Mouse (Mus musculus) midbrain, embryonic 14.5 days (tissue): ENCODE measurements at regions not wholly inside any gene's neighbourhood (a gene's known extent, or its start where the extent isn't known, plus 50 kb on each side); places are given as distances from the start of the nearest gene placed in this dataset.

Experiments used
- ATAC-seq: fragments of 200-750 bp; cut with Nextera tagmentation; 2 replicates; pipeline ENCODE4 v1.8.0; 2017; ENCODE audit warnings: moderate number of reproducible peaks, moderate library complexity; ENCODE audit not compliant: low FRiP score, low TSS enrichment
- DNase-seq: peaks from one replicate; pipeline ENCODE4 v3.0.0-alpha.2; 2015
- H3K27ac ChIP-seq: fragments of 300-500 bp; sonication (generic); replicated peaks from 2 replicates; pipeline ENCODE4 v1.5.1; 2014; ENCODE audit warnings: mild to moderate bottlenecking, low read depth, low read length, moderate library complexity
- H3K27me3 ChIP-seq: fragments of 300-500 bp; sonication (generic); 2 replicates; pipeline ENCODE4 v1.6.1; 2014; ENCODE audit warnings: low read length, control low read depth, mixed read lengths; ENCODE audit not compliant: control insufficient read depth, insufficient read depth
- H3K36me3 ChIP-seq: fragments of 300-500 bp; sonication (generic); 2 replicates; pipeline ENCODE4 v1.6.1; 2014; ENCODE audit warnings: low read length, control low read depth; ENCODE audit not compliant: control insufficient read depth, insufficient read depth
- H3K4me1 ChIP-seq: fragments of 300-500 bp; sonication (generic); 2 replicates; pipeline ENCODE4 v1.6.1; 2014; ENCODE audit warnings: mild to moderate bottlenecking, antibody characterized with exemption, low read length, control low read depth; ENCODE audit not compliant: control insufficient read depth, insufficient read depth
- H3K4me2 ChIP-seq: fragments of 300-500 bp; sonication (generic); 2 replicates; pipeline ENCODE4 v1.6.1; 2014; ENCODE audit warnings: mild to moderate bottlenecking, low read length, moderate library complexity
- H3K4me3 ChIP-seq: fragments of 300-500 bp; sonication (generic); replicated peaks from 2 replicates; pipeline ENCODE4 v1.5.1; 2014; ENCODE audit warnings: low read depth, low read length
- H3K9ac ChIP-seq: fragments of 300-500 bp; sonication (generic); replicated peaks from 2 replicates; pipeline ENCODE4 v1.6.1; 2014; ENCODE audit warnings: mild to moderate bottlenecking, low read length, moderate library complexity
- H3K9me3 ChIP-seq: fragments of 300-500 bp; sonication (generic); 2 replicates; pipeline ENCODE4 v1.6.1; 2016; ENCODE audit warnings: low read length, control low read depth, mixed read lengths; ENCODE audit not compliant: control insufficient read depth
- WGBS: fragments of 180-500 bp; shearing (Covaris S2); extraction: QIAGEN DNeasy Blood & Tissue Kit; methylation state at CpG from one replicate; pipeline ENCODE4 v1.1.7; 2014; 5-methylcytosine and 5-hydroxymethylcytosine counted together

GRCm38 (mm10) chr9:94431540-94431939 is 106.3 kb downstream of the 1190002N15Rik start:
- Histone ChIP-seq H3K27me3 (no peaks in the 10 kb centered on the region), H3K27ac (no peak overlapping the region), H3K4me1 (no peaks in the 10 kb centered on the region), H3K4me3 (no peak overlapping the region), H3K36me3 (no peaks in the 10 kb centered on the region), H3K4me2 (no peak overlapping the region), H3K9me3 (no peaks in the 10 kb centered on the region), H3K9ac (no peak overlapping the region)
- ATAC-seq (no peak), DNase-seq (no peak)
- 94% methylated on average over 3 of the region's 3 CpGs for WGBS

GRCm38 (mm10) chr9:94430996-94431395 is 106.9 kb downstream of the 1190002N15Rik start:
- no peaks in the 10 kb centered on the region for H3K9me3 ChIP-seq
- 90% methylated on average over 6 of the region's 6 CpGs for WGBS
- no peak overlapping the region for H3K27ac ChIP-seq
- H3K27me3 ChIP-seq: no peaks in the 10 kb centered on the region
- H3K4me2 ChIP-seq: no peak overlapping the region
- no peak for ATAC-seq
- no peaks in the 10 kb centered on the region for H3K4me1 ChIP-seq
- no peak overlapping the region for H3K9ac ChIP-seq
- no peak overlapping the region for H3K4me3 ChIP-seq
- no peaks in the 10 kb centered on the region for H3K36me3 ChIP-seq
- DNase-seq: no peak

DNA sequence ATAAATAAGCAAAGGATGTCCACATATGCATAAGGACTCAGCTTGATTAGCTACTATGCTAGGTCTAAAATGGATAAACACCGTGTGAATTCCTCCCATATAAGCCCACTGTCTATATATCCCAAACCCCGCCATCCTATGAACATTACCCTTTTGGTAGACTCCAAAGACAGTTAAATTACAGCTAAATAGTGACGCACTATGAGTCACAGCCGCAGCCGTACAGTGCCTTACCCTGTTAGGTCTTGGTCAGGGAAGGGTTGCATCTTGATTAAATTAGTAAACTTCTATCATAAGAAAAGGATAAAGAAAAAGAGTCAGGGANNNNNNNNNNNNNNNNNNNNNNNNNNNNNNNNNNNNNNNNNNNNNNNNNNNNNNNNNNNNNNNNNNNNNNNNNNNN is 111.1 kb downstream of the 1190002N15Rik start:
- Histone ChIP-seq H3K27me3 (no peaks in the 10 kb centered on the region), H3K27ac (no peak overlapping the region), H3K9ac (no peak overlapping the region), H3K4me2 (no peak overlapping the region), H3K36me3 (no peaks in the 10 kb centered on the region), H3K4me1 (no peaks in the 10 kb centered on the region), H3K4me3 (no peak overlapping the region), H3K9me3 (no peaks in the 10 kb centered on the region)
- no peak for ATAC-seq
- DNase-seq: no peak
- 89% methylated on average over 5 of the region's 5 CpGs for WGBS

DNA sequence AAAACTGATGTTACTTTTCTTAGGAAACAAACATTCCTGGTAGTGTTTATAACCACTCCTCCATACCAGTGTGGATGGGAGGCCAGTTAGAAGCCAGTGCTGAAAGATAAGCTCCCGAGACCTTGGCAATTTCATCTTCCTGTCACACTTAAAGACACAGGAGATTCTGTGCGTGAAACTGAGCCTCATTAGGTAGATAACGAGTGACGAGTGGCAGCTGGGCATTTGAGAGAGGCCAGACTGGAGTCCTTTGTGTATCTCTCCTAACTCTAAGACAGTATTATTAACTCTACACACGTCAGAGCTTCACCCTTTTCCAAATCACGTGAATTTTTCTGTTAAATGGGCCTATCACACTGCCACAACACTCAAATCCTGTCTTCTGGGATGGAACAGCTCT is 112.1 kb downstream of the 1190002N15Rik start:
- Histone ChIP-seq H3K27me3 (no peaks in the 10 kb centered on the region), H3K9ac (no peak overlapping the region), H3K4me2 (no peak overlapping the region), H3K27ac (no peak overlapping the region), H3K4me1 (no peaks in the 10 kb centered on the region), H3K36me3 (no peaks in the 10 kb centered on the region), H3K9me3 (no peaks in the 10 kb centered on the region), H3K4me3 (no peak overlapping the region)
- ATAC-seq: no peak; the same call in 1 of the 2 replicates
- 37% methylated on average over 6 of the region's 6 CpGs for WGBS
- DNase-seq: peak; percentile 25

- Histone ChIP-seq H3K9me3 (no peaks in the 10 kb centered on the region), H3K27ac (no peak overlapping the region), H3K9ac (no peak overlapping the region), H3K4me3 (no peak overlapping the region), H3K36me3 (no peaks in the 10 kb centered on the region), H3K27me3 (no peaks in the 10 kb centered on the region), H3K4me1 (no peaks in the 10 kb centered on the region), H3K4me2 (no peak overlapping the region)
- peak; percentile 50 for DNase-seq
- 58% methylated on average over 5 of the region's 5 CpGs for WGBS
- peak; percentile 64; the same call in 1 of the 2 replicates for ATAC-seq
Observed at GRCm38 (mm10) chr9:94424438-94425135, 113.3 kb downstream of the 1190002N15Rik start.

DNA sequence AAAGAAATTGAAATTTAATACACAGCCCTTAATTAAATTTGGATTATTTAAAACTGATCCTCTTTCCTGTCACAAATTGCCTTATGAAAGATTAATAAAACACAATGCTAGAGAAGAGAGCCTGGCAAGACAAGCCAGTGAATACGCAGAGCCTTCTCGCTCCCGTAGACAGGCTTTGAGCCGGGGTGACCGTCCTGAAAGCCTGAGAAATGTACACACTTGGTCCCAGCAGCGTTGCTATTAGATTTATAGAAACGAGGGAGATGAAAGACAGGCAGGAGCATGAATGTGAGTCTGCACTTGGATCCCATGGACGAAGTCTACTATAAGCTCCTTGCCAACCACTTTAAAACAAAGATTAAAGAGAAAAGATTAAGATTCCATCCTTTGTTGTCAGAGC is 127.3 kb downstream of the 1190002N15Rik start:
- Histone ChIP-seq H3K27me3 (no peaks in the 10 kb centered on the region), H3K36me3 (no peaks in the 10 kb centered on the region), H3K9me3 (no peaks in the 10 kb centered on the region), H3K4me2 (no peak overlapping the region), H3K9ac (no peak overlapping the region), H3K4me1 (no peaks in the 10 kb centered on the region), H3K4me3 (no peak overlapping the region), H3K27ac (no peak overlapping the region)
- WGBS: 46% methylated on average over 8 of the region's 8 CpGs
- DNase-seq (peak; percentile 29), ATAC-seq (0 out of 2 replicates have a peak, but pooled peaks have one; percentile 55)

GRCm38 (mm10) chr9:94410042-94410441 is 127.8 kb downstream of the 1190002N15Rik start:
- WGBS: 26% methylated on average over 3 of the region's 3 CpGs

DNA sequence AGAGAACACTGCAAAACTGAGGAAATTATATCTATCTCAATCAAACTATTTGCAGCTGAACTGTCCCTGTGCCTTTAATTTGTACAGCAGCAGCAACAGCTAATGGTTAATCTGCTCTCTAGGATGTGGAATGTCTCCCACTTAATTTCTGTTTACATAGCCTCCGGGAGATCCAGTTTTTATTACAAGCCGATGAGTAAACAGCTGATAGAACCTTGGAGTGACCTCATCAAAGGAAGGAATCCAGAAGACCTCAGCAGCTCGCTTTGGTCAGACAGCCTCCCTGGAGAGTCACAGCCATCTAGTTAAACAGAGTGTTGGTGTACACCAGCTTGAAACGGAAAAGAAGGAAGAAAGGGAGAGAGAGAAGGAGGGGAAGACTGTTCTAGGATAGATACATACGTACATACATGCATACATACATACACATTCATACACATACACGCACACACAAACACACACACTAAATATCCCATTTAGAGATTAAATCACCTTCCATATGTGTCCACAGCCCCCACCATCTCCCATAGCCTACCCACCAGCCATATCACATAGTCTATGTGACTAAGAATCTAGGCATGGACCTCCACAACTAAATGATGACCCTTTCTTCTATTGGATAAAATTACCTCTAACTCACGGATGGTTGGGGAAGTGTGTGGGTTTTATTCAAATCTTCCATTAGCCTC is 129.1 kb downstream of the 1190002N15Rik start:
- Histone ChIP-seq H3K4me2 (no peak overlapping the region), H3K9me3 (no peaks in the 10 kb centered on the region), H3K4me1 (no peaks in the 10 kb centered on the region), H3K27me3 (no peaks in the 10 kb centered on the region), H3K27ac (no peak overlapping the region), H3K9ac (no peak overlapping the region), H3K4me3 (no peak overlapping the region), H3K36me3 (no peaks in the 10 kb centered on the region)
- DNase-seq (peak; percentile 25), ATAC-seq (no peak)
- 74% methylated on average over 7 of the region's 7 CpGs for WGBS

More at GRCm38 (mm10) chr9:94410042-94410441, 127.8 kb downstream of the 1190002N15Rik start:
- ATAC-seq (peak; percentile 83), DNase-seq (peak; percentile 66)
- no peak overlapping the region for H3K4me2 ChIP-seq
- no peaks in the 10 kb centered on the region for H3K4me1 ChIP-seq
- no peaks in the 10 kb centered on the region for H3K9me3 ChIP-seq
- H3K4me3 ChIP-seq: no peak overlapping the region
- H3K36me3 ChIP-seq: no peaks in the 10 kb centered on the region
- no peak overlapping the region for H3K27ac ChIP-seq
- no peaks in the 10 kb centered on the region for H3K27me3 ChIP-seq
- H3K9ac ChIP-seq: no peak overlapping the region

DNA sequence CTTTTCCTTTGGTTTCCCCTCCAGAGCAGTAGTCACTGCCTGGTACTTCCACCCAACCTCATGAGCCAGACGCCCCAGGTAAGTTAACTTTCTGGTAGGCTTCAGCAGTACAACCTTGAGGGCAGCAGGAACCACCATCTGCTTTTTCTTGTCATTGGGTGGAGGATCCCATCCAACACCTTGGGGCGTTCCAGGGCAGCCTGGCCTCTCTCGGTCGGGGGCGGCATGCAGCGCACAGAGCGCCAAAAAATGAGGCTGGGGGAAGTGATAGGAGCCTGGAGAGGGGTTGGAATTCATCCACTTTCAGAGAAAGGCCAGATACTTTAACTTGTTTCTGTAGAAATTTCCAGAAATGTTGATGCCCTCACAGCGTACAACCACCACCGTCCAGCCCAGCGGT is 130.2 kb downstream of the 1190002N15Rik start:
- WGBS: 97% methylated on average over 10 of the region's 10 CpGs

More for the DNA sequence above, 130.2 kb downstream of the 1190002N15Rik start:
- Histone ChIP-seq H3K4me2 (no peak overlapping the region), H3K27ac (no peak overlapping the region), H3K4me3 (no peak overlapping the region), H3K9ac (no peak overlapping the region), H3K9me3 (no peaks in the 10 kb centered on the region), H3K27me3 (no peaks in the 10 kb centered on the region), H3K4me1 (no peaks in the 10 kb centered on the region), H3K36me3 (no peaks in the 10 kb centered on the region)
- ATAC-seq (no peak), DNase-seq (no peak)
